Mouse (Mus musculus) heart, adult 2 months (tissue): ENCODE data around the gene Fam234b. TPM values are rescaled to one million over a fixed set of nuclear protein-coding genes. Genes with fewer than 3 reads are reported as not detected.

Experiments used
- DNase-seq, 2 experiments: peaks; one replicate each; pipeline ENCODE4 v3.0.0; 2021
- H3K27ac ChIP-seq: fragments of 200-600 bp; 2 replicates; pipeline ENCODE4 v1.8.1; 2022
- H3K27me3 ChIP-seq: fragments of 200-500 bp; 2 replicates; pipeline ENCODE4 v1.6.1; 2012; ENCODE audit warnings: mild to moderate bottlenecking, low read length, inconsistent platforms, mixed read lengths; ENCODE audit not compliant: control insufficient read depth, insufficient read depth
- H3K36me3 ChIP-seq: fragments of 200-500 bp; 2 replicates; pipeline ENCODE4 v1.6.1; 2012; ENCODE audit warnings: low read length, inconsistent platforms; ENCODE audit not compliant: control insufficient read depth, insufficient read depth
- H3K4me1 ChIP-seq: fragments of 200-500 bp; 2 replicates; pipeline ENCODE4 v1.6.1; 2011; ENCODE audit warnings: low read length; ENCODE audit not compliant: control insufficient read depth, insufficient read depth
- H3K4me3 ChIP-seq: fragments of 200-600 bp; 2 replicates; pipeline ENCODE4 v1.8.1; 2022
- H3K79me2 ChIP-seq: fragments of 200-500 bp; replicated peaks from 2 replicates; pipeline ENCODE4 v1.6.1; 2012; ENCODE audit warnings: mild to moderate bottlenecking, inconsistent platforms, low read length, moderate library complexity, mixed read lengths; ENCODE audit not compliant: control insufficient read depth, insufficient read depth
- H3K9ac ChIP-seq: fragments of 200-500 bp; 2 replicates; pipeline ENCODE4 v1.6.1; 2012; ENCODE audit warnings: low read depth, mild to moderate bottlenecking, control low read depth, inconsistent platforms, low read length, mixed read lengths
- CTCF ChIP-seq: fragments of 200-600 bp; IDR thresholded peaks from 2 replicates; pipeline ENCODE4 v1.8.1; 2022; ENCODE audit warnings: antibody characterized with exemption, mild to moderate bottlenecking, moderate library complexity
- EP300 ChIP-seq: fragments of 200-500 bp; IDR thresholded peaks from 2 replicates; pipeline ENCODE4 v1.6.1; 2011; ENCODE audit warnings: low read depth, low read length, control low read depth; ENCODE audit not compliant: insufficient read depth
- POLR2A ChIP-seq: fragments of 200-500 bp; IDR thresholded peaks from 2 replicates; pipeline ENCODE4 v1.6.1; 2011; ENCODE audit warnings: mild to moderate bottlenecking, low read depth, low read length, control low read depth; ENCODE audit not compliant: insufficient read depth
- WGBS: fragments of 180-500 bp; shearing (Covaris S2); methylation state at CpG from one replicate; pipeline ENCODE4 v1.1.7; 2018; 5-methylcytosine and 5-hydroxymethylcytosine counted together
- intact Hi-C: fragments of 180-260 bp; cut with DNase I; formaldehyde crosslinking; loops from one replicate; pipeline ENCODE4 v1.15.1; 2025
- polyA plus RNA-seq: library from polyadenylated mRNA; depleted of rRNA; stranded (reverse); fragments of >200 nt; gene quantifications from 2 replicates; pipeline ENCODE4 v1.2.3, GENCODE M21; 2012
- total RNA-seq, 2 experiments: library from RNA; stranded (reverse); gene quantifications; 2 replicates each; pipeline ENCODE4 v1.2.3; 2021

Fam234b gene
- total and polyA plus RNA-seq, 3 experiments, result 5.8 to 9.5 (median 6.4) TPM

DNA sequence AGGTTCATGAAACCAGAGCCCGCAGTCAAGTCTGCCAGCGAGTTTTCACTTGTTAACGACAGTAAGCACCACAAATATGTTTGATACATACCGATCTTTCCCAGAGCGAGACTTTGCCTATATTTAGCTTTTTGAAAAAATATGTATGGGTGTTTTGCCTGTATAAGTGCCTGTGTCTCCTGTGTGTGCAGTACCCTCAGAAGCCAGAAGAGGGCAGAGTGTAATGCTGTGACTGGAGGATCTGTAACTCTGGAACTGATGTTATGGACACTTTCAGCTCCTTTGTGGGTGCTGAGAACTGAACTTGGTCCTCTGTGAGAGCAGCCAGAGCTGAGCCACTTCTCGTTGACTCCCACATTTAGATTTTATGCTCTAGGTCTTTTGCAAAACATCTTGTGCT lies 66.4 kb downstream of the Fam234b start:
- WGBS, result 96% methylated on average over 6 of the region's 6 CpGs
- DNase-seq, result no peak
- Histone ChIP-seq H3K9ac (no peak overlapping the region), H3K36me3 (no peaks in the 10 kb centered on the region), H3K4me3 (no peak overlapping the region), H3K79me2 (no peaks in the 10 kb centered on the region), H3K4me1 (no peaks in the 10 kb centered on the region), H3K27ac (no peak overlapping the region), H3K27me3 (no peaks in the 10 kb centered on the region)
- intact Hi-C loops, result no loop called here
- TF ChIP-seq POLR2A, result no peak
- TF ChIP-seq EP300, result no peak
- TF ChIP-seq CTCF, result peak; percentile 41

DNA sequence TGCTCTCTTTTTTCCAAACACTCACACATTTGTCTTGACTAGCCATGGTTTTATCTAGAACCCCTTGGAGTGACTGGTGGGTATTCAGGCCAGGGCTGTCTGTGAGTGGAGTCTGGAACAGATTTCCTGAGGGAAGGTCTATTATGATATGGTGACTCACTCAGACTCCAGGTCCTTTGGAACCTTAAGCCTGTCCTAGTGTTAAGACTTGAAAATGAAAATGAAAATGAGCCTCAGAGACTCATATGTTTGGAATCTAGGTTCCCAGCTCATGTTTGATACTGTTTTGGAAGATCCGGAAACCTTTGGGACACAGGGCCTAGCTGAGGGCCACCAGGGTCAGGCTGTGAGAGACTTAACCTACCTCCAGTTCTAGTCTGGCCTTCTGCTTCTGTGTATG lies 68.3 kb downstream of the Fam234b start:
- no peaks in the 10 kb centered on the region for H3K27me3 ChIP-seq
- H3K9ac ChIP-seq, result no peak overlapping the region
- H3K79me2 ChIP-seq, result no peaks in the 10 kb centered on the region
- no peak overlapping the region for H3K4me3 ChIP-seq
- 93% methylated on average over 1 of the region's 1 CpGs for WGBS
- no peaks in the 10 kb centered on the region for H3K36me3 ChIP-seq
- no peak overlapping the region for H3K27ac ChIP-seq
- no peak for TF ChIP-seq CTCF
- DNase-seq, result no peak
- no peaks in the 10 kb centered on the region for H3K4me1 ChIP-seq
- intact Hi-C loops, result no loop called here

DNA sequence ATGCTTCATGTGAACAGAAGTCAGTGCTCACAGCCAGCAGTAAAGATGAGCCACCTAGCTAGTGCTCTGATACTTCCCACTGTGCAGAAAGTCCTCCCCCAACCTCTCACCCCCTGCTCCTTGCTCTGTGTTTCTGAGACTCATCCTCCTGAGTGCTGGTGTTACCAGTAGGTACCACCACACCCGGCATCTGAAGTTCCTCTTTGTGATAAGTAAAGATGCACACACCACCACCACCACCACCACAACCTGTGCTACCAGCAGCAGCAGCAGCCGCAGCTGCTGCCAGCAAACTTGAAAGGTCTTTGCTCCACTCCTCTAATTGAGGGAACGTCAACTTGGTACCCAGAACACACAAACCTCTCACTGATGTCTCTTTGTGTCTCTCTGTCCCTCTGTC lies 69.4 kb downstream of the Fam234b start:
- no peak overlapping the region for H3K4me3 ChIP-seq
- WGBS, result 79% methylated on average over 3 of the region's 3 CpGs
- no peaks in the 10 kb centered on the region for H3K4me1 ChIP-seq
- H3K9ac ChIP-seq, result no peak overlapping the region
- no peak overlapping the region for H3K27ac ChIP-seq
- no peaks in the 10 kb centered on the region for H3K79me2 ChIP-seq
- H3K27me3 ChIP-seq, result no peaks in the 10 kb centered on the region
- TF ChIP-seq CTCF (no peak), EP300 (no peak), POLR2A (no peak)
- DNase-seq, result no peak
- H3K36me3 ChIP-seq, result no peaks in the 10 kb centered on the region
- intact Hi-C loops, result no loop called here

DNA sequence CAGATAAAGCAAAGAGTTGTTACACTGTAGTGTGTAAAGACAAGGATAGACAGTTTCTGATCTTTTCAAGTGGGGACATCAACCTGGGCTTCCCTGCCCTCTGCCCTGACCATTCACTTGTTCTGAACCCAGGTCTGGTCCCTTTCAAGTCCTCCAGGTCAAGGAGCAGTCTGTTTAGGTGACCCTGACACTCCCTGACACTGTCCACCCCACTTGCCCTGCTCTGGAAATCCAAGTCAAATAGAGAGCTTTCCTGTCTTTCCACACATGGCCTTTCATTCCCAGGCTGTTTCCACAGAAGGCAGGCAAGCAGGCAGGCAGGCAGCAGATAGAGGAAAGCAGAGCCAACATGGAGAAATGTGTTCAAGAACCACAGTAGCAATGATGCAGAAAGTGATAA lies 70.6 kb downstream of the Fam234b start:
- intact Hi-C loops, result no loop called here
- TF ChIP-seq POLR2A (no peak), CTCF (no peak), EP300 (no peak)
- Histone ChIP-seq H3K27me3 (no peaks in the 10 kb centered on the region), H3K36me3 (no peaks in the 10 kb centered on the region), H3K4me1 (no peaks in the 10 kb centered on the region), H3K9ac (no peak overlapping the region), H3K79me2 (no peaks in the 10 kb centered on the region), H3K27ac (no peak overlapping the region), H3K4me3 (no peak overlapping the region)
- no peak for DNase-seq

DNA sequence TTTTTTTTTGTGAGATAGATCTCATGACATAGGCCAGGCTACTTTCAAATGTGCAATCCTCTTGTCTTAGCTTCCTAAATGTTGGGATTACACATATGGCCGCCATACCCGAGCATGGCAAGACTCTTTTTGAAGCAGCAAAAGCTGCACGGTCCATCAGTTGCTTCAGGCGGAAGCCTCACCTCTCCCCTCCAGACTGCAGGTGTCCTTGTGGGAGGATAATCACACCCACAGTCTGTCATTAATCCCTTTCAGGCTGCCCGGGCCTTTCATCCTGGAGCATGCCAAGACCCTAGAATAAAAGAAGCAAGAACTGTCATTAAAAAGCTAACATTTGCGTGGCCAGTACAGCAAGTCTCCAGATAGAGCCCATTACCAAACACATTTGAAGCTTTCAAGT lies 71.8 kb downstream of the Fam234b start:
- DNase-seq, result no peak
- intact Hi-C loops, result no loop called here
- H3K36me3 ChIP-seq, result no peaks in the 10 kb centered on the region
- WGBS, result 84% methylated on average over 6 of the region's 6 CpGs
- no peaks in the 10 kb centered on the region for H3K79me2 ChIP-seq
- no peak overlapping the region for H3K4me3 ChIP-seq
- H3K4me1 ChIP-seq, result no peaks in the 10 kb centered on the region
- TF ChIP-seq CTCF (no peak), POLR2A (no peak), EP300 (no peak)
- H3K27ac ChIP-seq, result no peak overlapping the region
- no peaks in the 10 kb centered on the region for H3K27me3 ChIP-seq
- no peak overlapping the region for H3K9ac ChIP-seq

DNA sequence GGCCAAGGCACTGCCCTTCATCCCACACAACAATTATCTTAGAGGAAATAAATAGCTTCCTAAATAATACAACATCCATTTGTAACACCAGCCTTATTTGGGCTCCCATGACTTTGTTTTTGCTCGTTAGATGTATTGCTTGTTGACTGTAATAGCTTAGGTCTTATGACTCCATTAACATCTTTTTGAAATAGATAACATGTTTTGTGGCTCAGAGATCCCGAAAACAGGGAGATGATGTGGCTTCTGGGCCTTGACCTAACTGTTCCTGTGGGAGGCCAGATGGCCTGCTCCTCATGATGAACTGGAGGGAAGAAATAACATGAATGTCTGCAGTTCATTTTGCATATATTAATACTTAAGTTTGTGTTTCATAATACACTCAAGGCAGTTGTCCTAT lies 74.0 kb downstream of the Fam234b start:
- Histone ChIP-seq H3K4me1 (no peaks in the 10 kb centered on the region), H3K9ac (no peak overlapping the region), H3K4me3 (no peak overlapping the region), H3K27ac (no peak overlapping the region), H3K36me3 (no peaks in the 10 kb centered on the region), H3K79me2 (no peaks in the 10 kb centered on the region), H3K27me3 (no peaks in the 10 kb centered on the region)
- intact Hi-C loops, result no loop called here
- no peak for DNase-seq
- TF ChIP-seq POLR2A (no peak), CTCF (no peak), EP300 (no peak)
- WGBS, result 61% methylated on average over 2 of the region's 2 CpGs

DNA sequence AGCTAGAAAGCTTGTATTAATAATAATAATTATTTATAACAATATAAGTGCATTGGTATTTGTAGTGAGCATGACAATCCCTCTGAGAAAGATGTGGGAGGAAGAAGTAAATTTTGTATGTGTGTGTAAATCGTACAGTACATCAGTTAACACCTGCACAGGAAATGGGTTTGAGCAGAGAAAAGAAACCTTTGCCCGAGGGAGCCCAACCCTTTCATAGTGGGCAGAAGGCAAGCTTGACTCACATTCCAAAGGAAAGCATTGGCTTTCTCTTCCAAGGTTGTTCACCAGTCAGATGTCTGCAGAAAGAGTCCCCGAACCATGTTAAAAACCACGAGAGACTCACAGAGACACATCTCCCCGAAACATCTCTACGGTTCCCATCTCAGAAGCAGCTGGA lies 75.3 kb downstream of the Fam234b start:
- Histone ChIP-seq H3K27ac (no peak overlapping the region), H3K4me3 (no peak overlapping the region), H3K79me2 (no peaks in the 10 kb centered on the region), H3K27me3 (no peaks in the 10 kb centered on the region), H3K36me3 (no peaks in the 10 kb centered on the region), H3K4me1 (no peaks in the 10 kb centered on the region), H3K9ac (no peak overlapping the region)
- 78% methylated on average over 6 of the region's 6 CpGs for WGBS
- intact Hi-C loops, result no loop called here
- TF ChIP-seq CTCF (no peak), POLR2A (no peak), EP300 (no peak)
- DNase-seq, result no peak
